Mouse (Mus musculus) heart, adult 2 months (tissue): ENCODE measurements around the gene Lurap1l. TPM values are rescaled to one million over a fixed set of nuclear protein-coding genes. Genes with fewer than 3 reads are reported as not detected.

Experiments used
- DNase-seq, 2 experiments: peaks; one replicate each; pipeline ENCODE4 v3.0.0; 2021
- H3K27ac ChIP-seq: fragments of 200-600 bp; 2 replicates; pipeline ENCODE4 v1.8.1; 2022
- H3K27me3 ChIP-seq: fragments of 200-500 bp; 2 replicates; pipeline ENCODE4 v1.6.1; 2012; ENCODE audit warnings: mild to moderate bottlenecking, low read length, inconsistent platforms, mixed read lengths; ENCODE audit not compliant: control insufficient read depth, insufficient read depth
- H3K36me3 ChIP-seq: fragments of 200-500 bp; 2 replicates; pipeline ENCODE4 v1.6.1; 2012; ENCODE audit warnings: low read length, inconsistent platforms; ENCODE audit not compliant: control insufficient read depth, insufficient read depth
- H3K4me1 ChIP-seq: fragments of 200-500 bp; 2 replicates; pipeline ENCODE4 v1.6.1; 2011; ENCODE audit warnings: low read length; ENCODE audit not compliant: control insufficient read depth, insufficient read depth
- H3K4me3 ChIP-seq: fragments of 200-600 bp; 2 replicates; pipeline ENCODE4 v1.8.1; 2022
- H3K79me2 ChIP-seq: fragments of 200-500 bp; replicated peaks from 2 replicates; pipeline ENCODE4 v1.6.1; 2012; ENCODE audit warnings: mild to moderate bottlenecking, inconsistent platforms, low read length, moderate library complexity, mixed read lengths; ENCODE audit not compliant: control insufficient read depth, insufficient read depth
- H3K9ac ChIP-seq: fragments of 200-500 bp; 2 replicates; pipeline ENCODE4 v1.6.1; 2012; ENCODE audit warnings: low read depth, mild to moderate bottlenecking, control low read depth, inconsistent platforms, low read length, mixed read lengths
- CTCF ChIP-seq: fragments of 200-600 bp; IDR thresholded peaks from 2 replicates; pipeline ENCODE4 v1.8.1; 2022; ENCODE audit warnings: antibody characterized with exemption, mild to moderate bottlenecking, moderate library complexity
- EP300 ChIP-seq: fragments of 200-500 bp; IDR thresholded peaks from 2 replicates; pipeline ENCODE4 v1.6.1; 2011; ENCODE audit warnings: low read depth, low read length, control low read depth; ENCODE audit not compliant: insufficient read depth
- POLR2A ChIP-seq: fragments of 200-500 bp; IDR thresholded peaks from 2 replicates; pipeline ENCODE4 v1.6.1; 2011; ENCODE audit warnings: mild to moderate bottlenecking, low read depth, low read length, control low read depth; ENCODE audit not compliant: insufficient read depth
- WGBS: fragments of 180-500 bp; shearing (Covaris S2); methylation state at CpG from one replicate; pipeline ENCODE4 v1.1.7; 2018; 5-methylcytosine and 5-hydroxymethylcytosine counted together
- intact Hi-C: fragments of 180-260 bp; cut with DNase I; formaldehyde crosslinking; loops from one replicate; pipeline ENCODE4 v1.15.1; 2025
- polyA plus RNA-seq: library from polyadenylated mRNA; depleted of rRNA; stranded (reverse); fragments of >200 nt; gene quantifications from 2 replicates; pipeline ENCODE4 v1.2.3, GENCODE M21; 2012
- total RNA-seq, 2 experiments: library from RNA; stranded (reverse); gene quantifications; 2 replicates each; pipeline ENCODE4 v1.2.3; 2021

Lurap1l gene
- total and polyA plus RNA-seq, 3 experiments = 1.2 to 2.0 (median 1.3) TPM

- TF ChIP-seq CTCF (no peak), POLR2A (no peak), EP300 (no peak)
Measured at GRCm38 (mm10) chr4:80891004-80891403, 19.4 kb upstream of the Lurap1l start.

GRCm38 (mm10) chr4:80895278-80895894 is 15.1 kb upstream of the Lurap1l start:
- Histone ChIP-seq H3K27ac (no peak overlapping the region), H3K79me2 (no peaks in the 10 kb centered on the region), H3K9ac (no peak overlapping the region), H3K36me3 (no peaks in the 10 kb centered on the region), H3K4me1 (no peaks in the 10 kb centered on the region), H3K4me3 (no peak overlapping the region), H3K27me3 (no peaks in the 10 kb centered on the region)
- 58% methylated on average over 4 of the region's 4 CpGs for WGBS
- DNase-seq = no peak
- TF ChIP-seq EP300 = no peak
- no peak for TF ChIP-seq POLR2A
- TF ChIP-seq CTCF = no peak
- intact Hi-C loops = no loop called here

More at GRCm38 (mm10) chr4:80891004-80891403, 19.4 kb upstream of the Lurap1l start:
- 89% methylated on average over 6 of the region's 6 CpGs for WGBS
- DNase-seq = no peak
- H3K27me3 ChIP-seq = no peaks in the 10 kb centered on the region
- no peaks in the 10 kb centered on the region for H3K36me3 ChIP-seq
- no peak overlapping the region for H3K9ac ChIP-seq
- H3K79me2 ChIP-seq = no peaks in the 10 kb centered on the region
- H3K27ac ChIP-seq = no peak overlapping the region
- H3K4me3 ChIP-seq = no peak overlapping the region
- no peaks in the 10 kb centered on the region for H3K4me1 ChIP-seq
- intact Hi-C loops = no loop called here

GRCm38 (mm10) chr4:80906726-80907125 is 3.7 kb upstream of the Lurap1l start:
- no peaks in the 10 kb centered on the region for H3K27me3 ChIP-seq
- H3K79me2 ChIP-seq = no peaks in the 10 kb centered on the region
- WGBS = 69% methylated on average over 3 of the region's 3 CpGs
- H3K36me3 ChIP-seq = no peaks in the 10 kb centered on the region
- no peak for DNase-seq
- no peaks in the 10 kb centered on the region; the same call in 1 of the 2 replicates for H3K4me1 ChIP-seq
- intact Hi-C loops = no loop called here
- no peak overlapping the region for H3K9ac ChIP-seq
- no peak for TF ChIP-seq POLR2A
- TF ChIP-seq EP300 = no peak
- no peak for TF ChIP-seq CTCF
- no peak overlapping the region for H3K4me3 ChIP-seq
- H3K27ac ChIP-seq = no peak overlapping the region

GRCm38 (mm10) chr4:80907973-80908372 is 2.5 kb upstream of the Lurap1l start:
- Histone ChIP-seq H3K79me2 (no peaks in the 10 kb centered on the region), H3K4me1 (no peaks in the 10 kb centered on the region), H3K9ac (no peak overlapping the region), H3K4me3 (no peak overlapping the region), H3K36me3 (no peaks in the 10 kb centered on the region), H3K27me3 (no peaks in the 10 kb centered on the region), H3K27ac (no peak overlapping the region)
- TF ChIP-seq POLR2A = no peak
- no peak for TF ChIP-seq CTCF
- TF ChIP-seq EP300 = no peak
- no peak for DNase-seq
- WGBS = 80% methylated on average over 5 of the region's 5 CpGs
- intact Hi-C loops = no loop called here

GRCm38 (mm10) chr4:80908902-80909301 is 1.5 kb upstream of the Lurap1l start:
- 78% methylated on average over 4 of the region's 4 CpGs for whole genome bisulfite sequencing
- Histone ChIP-seq H3K79me2 (no peaks in the 10 kb centered on the region), H3K27me3 (no peaks in the 10 kb centered on the region), H3K4me1 (no peaks in the 10 kb centered on the region), H3K9ac (no peak overlapping the region), H3K4me3 (no peak overlapping the region), H3K36me3 (no peaks in the 10 kb centered on the region), H3K27ac (no peak overlapping the region)
- TF ChIP-seq EP300 = no peak
- DNase-seq = no peak
- intact Hi-C loops = no loop called here

- H3K9ac ChIP-seq = peak overlapping the region; percentile 58
- no peaks in the 10 kb centered on the region for H3K36me3 ChIP-seq
- peak overlapping the region; percentile 71 for H3K27ac ChIP-seq
- no peaks in the 10 kb centered on the region for H3K79me2 ChIP-seq
- intact Hi-C loops = loop anchor here (5.0 to 10.0 kb wide), 3 partner anchors 39 to 1944 kb away; partner anchors contain the start of gene Zdhhc21
- peak; percentile 42 to 66 for DNase-seq
- 1% methylated on average over 57 of the region's 58 CpGs for WGBS
- TF ChIP-seq POLR2A (no peak), EP300 (no peak), CTCF (no peak)
- H3K4me3 ChIP-seq = peak overlapping the region; percentile 56
- peaks cover 2% of the 10 kb centered on the region; the same call in 1 of the 2 replicates for H3K4me1 ChIP-seq
- no peaks in the 10 kb centered on the region for H3K27me3 ChIP-seq
Measured at GRCm38 (mm10) chr4:80910871-80911701, 640 bp downstream of the Lurap1l start.
